Comparison of ENCODE assay signal across 18 mouse cellular contexts in genomic region chr8:105317941-105318340, GRCm38 (mm10). TPM values are rescaled to one million over a fixed set of nuclear protein-coding genes. Genes with fewer than 3 reads are reported as not detected.
DNase-seq lines count a peak whose midpoint lies in the region; ATAC-seq lines count a peak whose summit lies in the region.
"Had no signal": no experiment of that assay in that cellular context is flagged by ENCODE, and none has a peak within 500 bp of the region (broad histone marks: within the 10 kb centered on the region; RNA-seq: fewer than 3 reads in every experiment).

No protein-coding gene starts in this region.

- no peak overlapping the region for H3K9ac ChIP-seq in heart, embryonic 16.5 days (ENCODE audit: low read length)
- no peak overlapping the region for H3K9ac ChIP-seq in forebrain, embryonic 11.5 days (ENCODE audit: low read length)
- H3K9ac ChIP-seq: embryonic facial prominence, embryonic 15.5 days; forebrain, embryonic 13.5 days; heart, embryonic 13.5 days had no signal

- ATAC-seq in heart, embryonic 16.5 days (replicated peaks; ENCODE audit: extremely low read depth, insufficient read depth, low FRiP score): no peak
- ATAC-seq in forebrain, embryonic 11.5 days (replicated peaks; ENCODE audit: low FRiP score): no peak
- ATAC-seq: activated CD4-positive, CD25-positive, alpha-beta regulatory T cell, adult 4 months; forebrain, embryonic 13.5 days; hindbrain, embryonic 16.5 days had no signal

- peak overlapping the region; percentile 61 for H3K27ac ChIP-seq in heart, embryonic 16.5 days (ENCODE audit: low read length)
- no peak overlapping the region for H3K27ac ChIP-seq in forebrain, embryonic 11.5 days (ENCODE audit: low read depth, low read length)
- H3K27ac ChIP-seq: embryonic facial prominence, embryonic 15.5 days; forebrain, embryonic 13.5 days; heart, embryonic 13.5 days had no signal

- peak; percentile 26 for DNase-seq in adrenal gland, postnatal 10 days
- DNase-seq in adrenal gland, adult 8-10 months: no peak
- DNase-seq in heart, postnatal 10 days: no peak
- DNase-seq in fibroblast of lung, adult 2 months (ENCODE audit: low read depth): peak; percentile 44
- DNase-seq in lung, postnatal 14 days: peak; percentile 73
- no peak for DNase-seq in layer of hippocampus, adult 9-11 months
- no peak for DNase-seq in forebrain, embryonic 11.5 days (ENCODE audit: low spot score)
- DNase-seq: cerebellum, adult 2 months; kidney, adult 18-20 months; kidney, postnatal 25 days; thymus, postnatal 25 days had no signal

- no peak overlapping the region for H3K4me2 ChIP-seq in heart, embryonic 16.5 days (ENCODE audit: low read depth, low read length)
- H3K4me2 ChIP-seq in forebrain, embryonic 11.5 days (ENCODE audit: low read depth, low read length, severe bottlenecking): no peak overlapping the region
- H3K4me2 ChIP-seq: embryonic facial prominence, embryonic 15.5 days; forebrain, embryonic 13.5 days; heart, embryonic 13.5 days had no signal

- WGBS in heart, embryonic 16.5 days: 79% methylated on average over 4 of the region's 4 CpGs
- 88% methylated on average over 4 of the region's 4 CpGs for WGBS in forebrain, embryonic 11.5 days

- no peaks in the 10 kb centered on the region for H3K9me3 ChIP-seq in heart, embryonic 16.5 days (replicated peaks; ENCODE audit: control insufficient read depth, low read length)
- H3K9me3 ChIP-seq in forebrain, embryonic 11.5 days (ENCODE audit: control insufficient read depth, low read length): no peaks in the 10 kb centered on the region
- H3K9me3 ChIP-seq: embryonic facial prominence, embryonic 15.5 days; forebrain, embryonic 13.5 days; heart, embryonic 13.5 days had no signal

- H3K4me1 ChIP-seq in heart, embryonic 16.5 days (ENCODE audit: control insufficient read depth, insufficient read depth, low read length): peaks cover 26% of the 10 kb centered on the region
- H3K4me1 ChIP-seq in forebrain, embryonic 11.5 days (replicated peaks; ENCODE audit: control insufficient read depth, insufficient read depth, low read length): no peaks in the 10 kb centered on the region
- H3K4me1 ChIP-seq: embryonic facial prominence, embryonic 15.5 days; forebrain, embryonic 13.5 days had no signal

- peaks cover 7% of the 10 kb centered on the region for H3K36me3 ChIP-seq in heart, embryonic 16.5 days (ENCODE audit: control insufficient read depth, insufficient read depth)
- no peaks in the 10 kb centered on the region; the same call in 1 of the 2 replicates for H3K36me3 ChIP-seq in forebrain, embryonic 11.5 days (ENCODE audit: control insufficient read depth, insufficient read depth, low read length)

- intact Hi-C loops in heart, postnatal 10 days (cut with DNase I): no loop called here

- no peak overlapping the region for H3K4me3 ChIP-seq in heart, embryonic 16.5 days (ENCODE audit: low read length)
- no peak overlapping the region for H3K4me3 ChIP-seq in forebrain, embryonic 11.5 days (ENCODE audit: low read depth, low read length)
- H3K4me3 ChIP-seq: embryonic facial prominence, embryonic 15.5 days; forebrain, embryonic 13.5 days; heart, embryonic 13.5 days had no signal

- no peaks in the 10 kb centered on the region for H3K27me3 ChIP-seq in heart, embryonic 16.5 days (ENCODE audit: control insufficient read depth, insufficient read depth, low read length)
- H3K27me3 ChIP-seq in forebrain, embryonic 11.5 days (ENCODE audit: control insufficient read depth, insufficient read depth, low read length): no peaks in the 10 kb centered on the region
- H3K27me3 ChIP-seq: embryonic facial prominence, embryonic 15.5 days; forebrain, embryonic 13.5 days; heart, embryonic 13.5 days had no signal

RNA-seq across cellular contexts. Expression of gene Lrrc29, which starts 8.1 kb away (rescaled TPM):
- 1 to 10 TPM; 5.9 to 7.9 TPM for total RNA-seq in adrenal gland, postnatal 10 days (2021)
- total RNA-seq in adrenal gland, adult 8-10 months (2022): 10 to 100 TPM in 2 of 4 experiments, 1 to 10 TPM in 2; 3.1 to 14.2 (median 8.5) TPM
- 0.80 and 0.84 TPM in 2 replicates for polyA plus RNA-seq in heart, embryonic 16.5 days (2015; fragmentation: Nextera tagmentation; extraction: Ambion mirVana)
- 1 to 10 TPM; 2.0 to 2.5 TPM for total RNA-seq in heart, postnatal 10 days (2021)
- polyA plus RNA-seq in forebrain, embryonic 11.5 days (2014; fragmentation: Nextera tagmentation; extraction: Ambion mirVana): 2.0 TPM in 2 replicates

RNA-seq across cellular contexts. Expression of gene Tmem208, which starts 8.2 kb away (rescaled TPM):
- total RNA-seq in adrenal gland, postnatal 10 days (2021): 10 to 100 TPM; 43.7 to 45.4 TPM
- total RNA-seq in adrenal gland, adult 8-10 months (2022): 10 to 100 TPM; 62.1 to 66.9 (median 65.1) TPM
- polyA plus RNA-seq in heart, embryonic 16.5 days (2015; fragmentation: Nextera tagmentation; extraction: Ambion mirVana): 82.1 and 84.2 TPM in 2 replicates
- total RNA-seq in heart, postnatal 10 days (2021): 10 to 100 TPM; 30.7 to 31.5 TPM
- polyA plus RNA-seq in forebrain, embryonic 11.5 days (2014; fragmentation: Nextera tagmentation; extraction: Ambion mirVana): 80.7 and 85.0 TPM in 2 replicates

RNA-seq across cellular contexts. Expression of gene Elmo3, which starts 12.5 kb away (rescaled TPM):
- total RNA-seq in adrenal gland, postnatal 10 days (2021): 1 to 10 TPM; 6.1 to 6.2 TPM
- total RNA-seq in adrenal gland, adult 8-10 months (2022): 10 to 100 TPM in 2 of 4 experiments, 1 to 10 TPM in 2; 7.0 to 14.0 (median 9.3) TPM
- 4.1 and 5.1 TPM in 2 replicates for polyA plus RNA-seq in heart, embryonic 16.5 days (2015; fragmentation: Nextera tagmentation; extraction: Ambion mirVana)
- total RNA-seq in heart, postnatal 10 days (2021): 1 to 10 TPM; 1.1 to 1.5 TPM
- polyA plus RNA-seq in forebrain, embryonic 11.5 days (2014; fragmentation: Nextera tagmentation; extraction: Ambion mirVana): 2.4 and 2.6 TPM in 2 replicates

RNA-seq across cellular contexts. Expression of gene E2f4, which starts 20.5 kb away (rescaled TPM):
- 10 to 100 TPM; 36.3 to 41.6 TPM for total RNA-seq in adrenal gland, postnatal 10 days (2021)
- total RNA-seq in adrenal gland, adult 8-10 months (2022): 10 to 100 TPM; 39.5 to 53.6 (median 42.0) TPM
- 50.8 and 61.1 TPM in 2 replicates for polyA plus RNA-seq in heart, embryonic 16.5 days (2015; fragmentation: Nextera tagmentation; extraction: Ambion mirVana)
- total RNA-seq in heart, postnatal 10 days (2021): 10 to 100 TPM; 25.6 to 29.0 TPM
- 122 and 135 TPM in 2 replicates for polyA plus RNA-seq in forebrain, embryonic 11.5 days (2014; fragmentation: Nextera tagmentation; extraction: Ambion mirVana)

RNA-seq across cellular contexts. Expression of gene Exoc3l, which starts 22.0 kb away (rescaled TPM):
- total RNA-seq in adrenal gland, postnatal 10 days (2021): 10 to 100 TPM; 14.2 to 22.8 TPM
- 10 to 100 TPM; 20.0 to 57.6 (median 36.8) TPM for total RNA-seq in adrenal gland, adult 8-10 months (2022)
- 14.6 and 14.9 TPM in 2 replicates for polyA plus RNA-seq in heart, embryonic 16.5 days (2015; fragmentation: Nextera tagmentation; extraction: Ambion mirVana)
- total RNA-seq in heart, postnatal 10 days (2021): 10 to 100 TPM; 11.6 to 13.6 TPM
- 10.3 TPM in 2 replicates for polyA plus RNA-seq in forebrain, embryonic 11.5 days (2014; fragmentation: Nextera tagmentation; extraction: Ambion mirVana)
- total RNA-seq: monocyte, adult 5-6 weeks had no signal

Comparison
In these comparisons a context has a peak if more than half of its experiments do, and no peak if none do; other contexts are left out.
1. DNase-seq: peak in adrenal gland, postnatal 10 days (single experiment), fibroblast of lung, adult 2 months (single experiment) and lung, postnatal 14 days (single experiment); none in adrenal gland, adult 8-10 months (single experiment), heart, postnatal 10 days (0 of 2), layer of hippocampus, adult 9-11 months (single experiment) and forebrain, embryonic 11.5 days (single experiment).